Mouse (Mus musculus) midbrain, embryonic 15.5 days (tissue): ENCODE results near the gene Scn11a. TPM values are rescaled to one million over a fixed set of nuclear protein-coding genes. Genes with fewer than 3 reads are reported as not detected.

Experiments
- ATAC-seq: fragments of 200-750 bp; cut with Nextera tagmentation; replicated peaks from 2 replicates; pipeline ENCODE4 v1.8.0; 2017; ENCODE audit warnings: moderate TSS enrichment
- H3K27ac ChIP-seq: fragments of 300-500 bp; sonication (generic); 2 replicates; pipeline ENCODE4 v1.5.1; 2015; ENCODE audit warnings: mild to moderate bottlenecking, inconsistent platforms
- H3K27me3 ChIP-seq: fragments of 300-500 bp; sonication (generic); replicated peaks from 2 replicates; pipeline ENCODE4 v1.6.1; 2015; ENCODE audit warnings: inconsistent platforms
- H3K36me3 ChIP-seq: fragments of 300-500 bp; sonication (generic); replicated peaks from 2 replicates; pipeline ENCODE4 v1.6.1; 2015; ENCODE audit warnings: inconsistent platforms
- H3K4me1 ChIP-seq: fragments of 300-500 bp; sonication (generic); 2 replicates; pipeline ENCODE4 v1.6.1; 2015; ENCODE audit warnings: inconsistent platforms
- H3K4me2 ChIP-seq: fragments of 300-500 bp; sonication (generic); 2 replicates; pipeline ENCODE4 v1.6.1; 2015; ENCODE audit warnings: inconsistent platforms, mild to moderate bottlenecking, moderate library complexity
- H3K4me3 ChIP-seq: fragments of 300-500 bp; sonication (generic); 2 replicates; pipeline ENCODE4 v1.5.1; 2015; ENCODE audit warnings: mild to moderate bottlenecking, inconsistent platforms
- H3K9ac ChIP-seq: fragments of 300-500 bp; sonication (generic); 2 replicates; pipeline ENCODE4 v1.6.1; 2015; ENCODE audit warnings: mild to moderate bottlenecking, inconsistent platforms
- H3K9me3 ChIP-seq: fragments of 300-500 bp; sonication (generic); 2 replicates; pipeline ENCODE4 v1.6.1; 2016; ENCODE audit warnings: inconsistent platforms
- WGBS: fragments of 180-500 bp; shearing (Covaris S2); methylation state at CpG from one replicate; pipeline ENCODE4 v1.1.7; 2015; ENCODE audit warnings: mixed read lengths; 5-methylcytosine and 5-hydroxymethylcytosine counted together
- polyA plus RNA-seq: library from polyadenylated mRNA; unstranded; fragments of >200 nt; fragmentation: Nextera tagmentation; extraction: Ambion mirVana; gene quantifications from 2 replicates; pipeline ENCODE4 v1.2.1, GENCODE M21; 2015

The Scn11a gene
- polyA plus RNA-seq, 1 experiment from 2014 or later: 0.18 TPM

GRCm38 (mm10) chr9:119725293-119725862 is 99.9 kb downstream of the Scn11a start:
- no peak for ATAC-seq
- no peak overlapping the region for H3K4me3 ChIP-seq
- no peaks in the 10 kb centered on the region for H3K4me1 ChIP-seq
- no peak overlapping the region for H3K4me2 ChIP-seq
- no peaks in the 10 kb centered on the region for H3K27me3 ChIP-seq
- H3K36me3 ChIP-seq: no peaks in the 10 kb centered on the region
- WGBS: 66% methylated on average over 6 of the region's 6 CpGs
- no peaks in the 10 kb centered on the region for H3K9me3 ChIP-seq
- no peak overlapping the region for H3K9ac ChIP-seq
- no peak overlapping the region for H3K27ac ChIP-seq

DNA sequence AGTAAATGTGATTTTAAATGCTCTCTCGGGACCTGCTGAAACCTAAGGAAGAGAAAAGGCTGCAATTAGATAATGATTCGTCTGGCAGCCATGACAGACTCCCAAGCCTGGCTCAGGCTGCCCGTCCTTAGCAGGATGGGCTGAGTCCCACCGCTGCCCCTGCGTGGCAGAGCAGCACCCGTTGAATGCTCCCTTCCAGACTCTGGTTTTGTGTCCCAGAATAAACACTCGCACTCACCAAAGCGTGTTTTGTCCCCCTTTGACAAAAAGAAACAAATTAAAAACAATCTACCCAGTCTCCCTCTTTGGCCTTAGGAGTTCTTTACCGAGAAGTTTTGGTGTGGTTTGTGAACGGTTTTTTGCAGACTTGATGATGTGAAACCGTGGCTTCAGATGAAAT is 106.0 kb downstream of the Scn11a start, which contains the start of gene Scn10a:
Gene Scn10a, minus strand, starts transcription at position 101 of the 400 bp plus-strand sequence.
- Histone ChIP-seq H3K4me2 (no peak within 1 kb of the TSS), H3K36me3 (no peaks in the 10 kb centered on the region), H3K4me3 (no peak within 1 kb of the TSS), H3K4me1 (no peaks in the 10 kb centered on the region), H3K9ac (no peak within 1 kb of the TSS), H3K27ac (no peak within 1 kb of the TSS), H3K27me3 (no peaks in the 10 kb centered on the region), H3K9me3 (no peaks in the 10 kb centered on the region)
- ATAC-seq: no peak
- 85% methylated on average over 11 of the region's 11 CpGs for WGBS

GRCm38 (mm10) chr9:119706700-119707099 is 118.6 kb downstream of the Scn11a start:
- Histone ChIP-seq H3K27ac (no peak overlapping the region), H3K4me2 (no peak overlapping the region), H3K4me1 (no peaks in the 10 kb centered on the region), H3K9ac (no peak overlapping the region), H3K36me3 (no peaks in the 10 kb centered on the region), H3K4me3 (no peak overlapping the region), H3K27me3 (peaks cover 2% of the 10 kb centered on the region; the same call in 1 of the 2 replicates), H3K9me3 (no peaks in the 10 kb centered on the region)
- 14% methylated on average over 6 of the region's 6 CpGs for WGBS
- no peak for ATAC-seq

Other genes starting within 250 kb of the Scn11a start
- 0.27 and 0.40 TPM in 2 replicates for gene Scn5a, start 246.4 kb downstream of the Scn11a start, polyA plus RNA-seq
- 0.03 TPM in 1 of 2 replicates, not detected in the other for gene Scn10a, start 106.1 kb downstream of the Scn11a start, polyA plus RNA-seq
- 72.0 and 75.3 TPM in 2 replicates for gene Wdr48, start 69.4 kb upstream of the Scn11a start, polyA plus RNA-seq
- 32.2 and 33.1 TPM in 2 replicates for gene Gorasp1, start 112.1 kb upstream of the Scn11a start, polyA plus RNA-seq
- gene Ttc21a, start 112.2 kb upstream of the Scn11a start, polyA plus RNA-seq: 1.0 and 1.4 TPM in 2 replicates
- gene Csrnp1, start 159.2 kb upstream of the Scn11a start, polyA plus RNA-seq: 1.4 and 1.5 TPM in 2 replicates
- 0.03 TPM in 1 of 2 replicates, not detected in the other for gene Xirp1, start 198.1 kb upstream of the Scn11a start, polyA plus RNA-seq
- gene Cx3cr1, start 244.4 kb upstream of the Scn11a start, polyA plus RNA-seq: 8.0 and 8.1 TPM in 2 replicates